Mouse (Mus musculus) kidney, embryonic 16.5 days (tissue): ENCODE results near the gene Cnst. TPM values are rescaled to one million over a fixed set of nuclear protein-coding genes. Genes with fewer than 3 reads are reported as not detected.
"Not testable (repeated sequence)": the region's sequence is repeated elsewhere in the genome, so short reads cannot be mapped to it uniquely, and the experiment has no call there.

Experiments
- ATAC-seq: fragments of 200-750 bp; cut with Nextera tagmentation; 2 replicates; pipeline ENCODE4 v1.8.0; 2017; ENCODE audit warnings: moderate TSS enrichment; ENCODE audit not compliant: low FRiP score, low TSS enrichment
- H3K27ac ChIP-seq: fragments of 300-500 bp; sonication (generic); 2 replicates; pipeline ENCODE4 v1.5.1; 2014; ENCODE audit warnings: low read length
- H3K27me3 ChIP-seq: fragments of 300-500 bp; sonication (generic); 2 replicates; pipeline ENCODE4 v1.6.1; 2014; ENCODE audit warnings: low read length, control low read depth, mixed read lengths; ENCODE audit not compliant: insufficient read depth
- H3K36me3 ChIP-seq: fragments of 300-500 bp; sonication (generic); 2 replicates; pipeline ENCODE4 v1.6.1; 2014; ENCODE audit warnings: low read length, control low read depth, mixed read lengths; ENCODE audit not compliant: insufficient read depth
- H3K4me1 ChIP-seq: fragments of 300-500 bp; sonication (generic); 2 replicates; pipeline ENCODE4 v1.6.1; 2014; ENCODE audit warnings: low read length, control low read depth, mixed read lengths; ENCODE audit not compliant: insufficient read depth
- H3K4me2 ChIP-seq: fragments of 300-500 bp; sonication (generic); replicated peaks from 2 replicates; pipeline ENCODE4 v1.6.1; 2014; ENCODE audit warnings: low read depth, low read length
- H3K4me3 ChIP-seq: fragments of 300-500 bp; sonication (generic); 2 replicates; pipeline ENCODE4 v1.5.1; 2014; ENCODE audit warnings: mild to moderate bottlenecking, low read length
- H3K9ac ChIP-seq: fragments of 300-500 bp; sonication (generic); replicated peaks from 2 replicates; pipeline ENCODE4 v1.6.1; 2014; ENCODE audit warnings: low read length
- H3K9me3 ChIP-seq: fragments of 300-500 bp; sonication (generic); 2 replicates; pipeline ENCODE4 v1.6.1; 2016; ENCODE audit warnings: low read length, control low read depth
- WGBS: fragments of 180-500 bp; shearing (Covaris S2); extraction: QIAGEN DNeasy Blood & Tissue Kit; methylation state at CpG from one replicate; pipeline ENCODE4 v1.1.7; 2014; 5-methylcytosine and 5-hydroxymethylcytosine counted together
- polyA plus RNA-seq: library from polyadenylated mRNA; unstranded; fragments of >200 nt; fragmentation: Nextera tagmentation; extraction: Ambion mirVana; gene quantifications from 2 replicates; pipeline ENCODE4 v1.2.1, GENCODE M21; 2015

The Cnst gene
- polyA plus RNA-seq, result 16.3 and 16.5 TPM in 2 replicates

GRCm38 (mm10) chr1:179545768-179546550 lies at the start of gene Cnst, which contains the start of gene Tfb2m:
Gene Cnst, plus strand, starts transcription at chr1:179546370.
Gene Tfb2m, minus strand, starts transcription at chr1:179546267.
- peak within 1 kb of the TSS; percentile 79 for H3K4me2 ChIP-seq
- ATAC-seq, result peak; percentile 100
- H3K27ac ChIP-seq, result peak within 1 kb of the TSS; percentile 91
- not testable (repeated sequence) for H3K9me3 ChIP-seq, H3K27me3 ChIP-seq, H3K36me3 ChIP-seq
- peak within 1 kb of the TSS; percentile 86 for H3K9ac ChIP-seq
- peaks cover 22% of the 10 kb centered on the region for H3K4me1 ChIP-seq
- under 1% methylated on average over 69 of the region's 69 CpGs for WGBS
- H3K4me3 ChIP-seq, result peak within 1 kb of the TSS; percentile 87

- Histone ChIP-seq H3K9ac (no peak overlapping the region), H3K4me1 (no peaks in the 10 kb centered on the region), H3K9me3 (peaks cover 4% of the 10 kb centered on the region; the same call in 1 of the 2 replicates), H3K27ac (0 out of 2 replicates have a peak overlapping the region, but pooled peaks have one; percentile 13), H3K36me3 (no peaks in the 10 kb centered on the region), H3K4me2 (no peak overlapping the region), H3K27me3 (no peaks in the 10 kb centered on the region), H3K4me3 (no peak overlapping the region)
- WGBS, result 71% methylated on average over 3 of the region's 3 CpGs
- ATAC-seq, result peak; percentile 58
Measured at GRCm38 (mm10) chr1:179499257-179499656, 46.9 kb upstream of the Cnst start.

- H3K9me3 ChIP-seq, result peaks cover 2% of the 10 kb centered on the region; the same call in 1 of the 2 replicates
- no peak overlapping the region for H3K27ac ChIP-seq
- 21% methylated on average over 3 of the region's 3 CpGs for WGBS
- no peaks in the 10 kb centered on the region for H3K27me3 ChIP-seq
- no peaks in the 10 kb centered on the region for H3K36me3 ChIP-seq
- no peak for ATAC-seq
- no peak overlapping the region for H3K4me3 ChIP-seq
- no peaks in the 10 kb centered on the region for H3K4me1 ChIP-seq
- no peak overlapping the region for H3K4me2 ChIP-seq
- H3K9ac ChIP-seq, result no peak overlapping the region
Measured at GRCm38 (mm10) chr1:179502565-179502964, 43.6 kb upstream of the Cnst start.

- no peak for ATAC-seq
- Histone ChIP-seq H3K9me3 (no peaks in the 10 kb centered on the region), H3K4me2 (no peak overlapping the region), H3K27me3 (no peaks in the 10 kb centered on the region), H3K9ac (no peak overlapping the region), H3K27ac (no peak overlapping the region), H3K4me3 (no peak overlapping the region), H3K36me3 (no peaks in the 10 kb centered on the region), H3K4me1 (no peaks in the 10 kb centered on the region)
- whole genome bisulfite sequencing, result 61% methylated on average over 9 of the region's 9 CpGs
Measured at GRCm38 (mm10) chr1:179506530-179507315, 39.4 kb upstream of the Cnst start.

- Histone ChIP-seq H3K9ac (no peak overlapping the region), H3K27ac (no peak overlapping the region), H3K9me3 (no peaks in the 10 kb centered on the region), H3K4me2 (no peak overlapping the region), H3K4me3 (no peak overlapping the region), H3K36me3 (no peaks in the 10 kb centered on the region), H3K4me1 (no peaks in the 10 kb centered on the region), H3K27me3 (no peaks in the 10 kb centered on the region)
- WGBS, result 66% methylated on average over 13 of the region's 13 CpGs
- ATAC-seq, result no peak
Measured at GRCm38 (mm10) chr1:179510546-179511340, 35.4 kb upstream of the Cnst start.

GRCm38 (mm10) chr1:179511895-179512294 lies 34.3 kb upstream of the Cnst start:
- WGBS, result 72% methylated on average over 7 of the region's 7 CpGs
- no peaks in the 10 kb centered on the region for H3K9me3 ChIP-seq

GRCm38 (mm10) chr1:179516941-179517712 lies 29.0 kb upstream of the Cnst start:
- Histone ChIP-seq H3K27me3 (no peaks in the 10 kb centered on the region), H3K27ac (0 out of 2 replicates have a peak overlapping the region, but pooled peaks have one; percentile 12), H3K4me1 (peaks cover 7% of the 10 kb centered on the region), H3K4me2 (peak overlapping the region; percentile 98), H3K9ac (peak overlapping the region; percentile 79), H3K4me3 (peak overlapping the region; percentile 74), H3K36me3 (no peaks in the 10 kb centered on the region), H3K9me3 (no peaks in the 10 kb centered on the region)
- peak; percentile 84 for ATAC-seq
- WGBS, result under 1% methylated on average over 21 of the region's 21 CpGs

More at GRCm38 (mm10) chr1:179511895-179512294, 34.3 kb upstream of the Cnst start:
- Histone ChIP-seq H3K4me1 (peaks cover 7% of the 10 kb centered on the region), H3K27me3 (no peaks in the 10 kb centered on the region), H3K4me3 (no peak overlapping the region), H3K4me2 (no peak overlapping the region), H3K27ac (no peak overlapping the region), H3K36me3 (no peaks in the 10 kb centered on the region), H3K9ac (no peak overlapping the region)
- ATAC-seq, result no peak

GRCm38 (mm10) chr1:179517713-179518465 lies 28.3 kb upstream of the Cnst start, which contains the start of gene Smyd3:
Gene Smyd3, minus strand, starts transcription at chr1:179518041.
- H3K27ac ChIP-seq, result 0 out of 2 replicates have a peak within 1 kb of the TSS, but pooled peaks have one; percentile 12

More at GRCm38 (mm10) chr1:179517713-179518465, 28.3 kb upstream of the Cnst start, which contains the start of gene Smyd3:
- Histone ChIP-seq H3K4me1 (peaks cover 7% of the 10 kb centered on the region), H3K9ac (peak within 1 kb of the TSS; percentile 79), H3K9me3 (no peaks in the 10 kb centered on the region), H3K4me2 (peak within 1 kb of the TSS; percentile 98), H3K27me3 (no peaks in the 10 kb centered on the region), H3K4me3 (peak within 1 kb of the TSS; percentile 74), H3K36me3 (no peaks in the 10 kb centered on the region)
- peak; percentile 90 for ATAC-seq
- WGBS, result 6% methylated on average over 39 of the region's 39 CpGs
